Mouse (Mus musculus) heart, postnatal 10 days (tissue): Measurements from ENCODE around the gene Lypd6b. TPM values are rescaled to one million over a fixed set of nuclear protein-coding genes. Genes with fewer than 3 reads are reported as not detected.

Experiments
- total RNA-seq, 2 experiments: library from RNA; stranded (reverse); gene quantifications; 2 replicates each; pipeline ENCODE4 v1.2.3; 2021

Lypd6b gene
- total RNA-seq, 2 experiments from 2014 or later, result 0.29 TPM; not detected in 1

Other genes starting within 250 kb of the Lypd6b start
- gene Kif5c, start 168.4 kb upstream of the Lypd6b start, total RNA-seq, result under 1 TPM; 0.74 to 0.89 TPM